Mouse (Mus musculus): ENCODE measurements around the gene Vrtn. TPM values are rescaled to one million over a fixed set of nuclear protein-coding genes. Genes with fewer than 3 reads are reported as not detected.

Vrtn gene
- polyA plus RNA-seq (2016; fragmentation: Nextera tagmentation; extraction: Ambion mirVana), result 0.09 TPM in 1 of 2 replicates, not detected in the other

- Histone ChIP-seq H3K4me1 (replicated peaks) (peaks cover 24% of the 10 kb centered on the region; the same call in 1 of the 2 replicates), H3K27ac (no peak within 1 kb of the TSS), H3K4me3 (0 out of 2 replicates have a peak within 1 kb of the TSS, but pooled peaks have one; percentile 6), H3K27me3 (ENCODE audit: insufficient read depth, poor library complexity, severe bottlenecking) (peaks cover 57% of the 10 kb centered on the region), H3K36me3 (no peaks in the 10 kb centered on the region), H3K9me3 (no peaks in the 10 kb centered on the region)
- no peak for DNase-seq (ENCODE audit: low spot score)
- WGBS, result 3% methylated on average over 9 of the region's 9 CpGs
Measured at GRCm38 (mm10) chr12:84640654-84641053, at the start of gene Vrtn. Gene Vrtn (plus strand): TSS chr12:84641019.

- 22% methylated on average over 8 of the region's 8 CpGs for WGBS
- Histone ChIP-seq H3K27me3 (ENCODE audit: insufficient read depth, poor library complexity, severe bottlenecking) (peaks cover 34% of the 10 kb centered on the region), H3K4me1 (replicated peaks) (peaks cover 4% of the 10 kb centered on the region; the same call in 1 of the 2 replicates), H3K27ac (no peak overlapping the region), H3K36me3 (peaks cover 12% of the 10 kb centered on the region), H3K4me3 (no peak overlapping the region), H3K9me3 (no peaks in the 10 kb centered on the region)
- no peak for DNase-seq (ENCODE audit: low spot score)
Measured at GRCm38 (mm10) chr12:84598324-84598723, 42.5 kb upstream of the Vrtn start.

GRCm38 (mm10) chr12:84604001-84604400 lies 36.8 kb upstream of the Vrtn start:
- no peak for DNase-seq (ENCODE audit: low spot score)
- no peaks in the 10 kb centered on the region for H3K9me3 ChIP-seq
- peaks cover 39% of the 10 kb centered on the region for H3K36me3 ChIP-seq
- H3K27ac ChIP-seq, result no peak overlapping the region
- H3K4me3 ChIP-seq, result no peak overlapping the region
- H3K4me1 ChIP-seq (replicated peaks), result no peaks in the 10 kb centered on the region
- 91% methylated on average over 7 of the region's 7 CpGs for WGBS
- peaks cover 5% of the 10 kb centered on the region for H3K27me3 ChIP-seq (ENCODE audit: insufficient read depth, poor library complexity, severe bottlenecking)

GRCm38 (mm10) chr12:84605860-84606259 lies 35.0 kb upstream of the Vrtn start:
- Histone ChIP-seq H3K4me1 (replicated peaks) (no peaks in the 10 kb centered on the region), H3K9me3 (no peaks in the 10 kb centered on the region), H3K27ac (no peak overlapping the region), H3K27me3 (ENCODE audit: insufficient read depth, poor library complexity, severe bottlenecking) (no peaks in the 10 kb centered on the region), H3K4me3 (no peak overlapping the region), H3K36me3 (peaks cover 39% of the 10 kb centered on the region)
- DNase-seq (ENCODE audit: low spot score), result no peak
- 73% methylated on average over 7 of the region's 7 CpGs for WGBS

GRCm38 (mm10) chr12:84611718-84612117 lies 29.1 kb upstream of the Vrtn start:
- Histone ChIP-seq H3K4me3 (no peak overlapping the region), H3K4me1 (replicated peaks) (peaks cover 12% of the 10 kb centered on the region), H3K36me3 (peaks cover 20% of the 10 kb centered on the region), H3K27me3 (ENCODE audit: insufficient read depth, poor library complexity, severe bottlenecking) (no peaks in the 10 kb centered on the region), H3K9me3 (no peaks in the 10 kb centered on the region), H3K27ac (no peak overlapping the region)
- 90% methylated on average over 10 of the region's 10 CpGs for WGBS
- no peak for DNase-seq (ENCODE audit: low spot score)

GRCm38 (mm10) chr12:84612518-84612917 lies 28.3 kb upstream of the Vrtn start:
- Histone ChIP-seq H3K27me3 (ENCODE audit: insufficient read depth, poor library complexity, severe bottlenecking) (no peaks in the 10 kb centered on the region), H3K9me3 (no peaks in the 10 kb centered on the region), H3K4me1 (replicated peaks) (peaks cover 14% of the 10 kb centered on the region), H3K4me3 (no peak overlapping the region), H3K36me3 (peaks cover 15% of the 10 kb centered on the region), H3K27ac (no peak overlapping the region)
- whole genome bisulfite sequencing, result 69% methylated on average over 8 of the region's 8 CpGs
- no peak for DNase-seq (ENCODE audit: low spot score)

GRCm38 (mm10) chr12:84614001-84614400 lies 26.8 kb upstream of the Vrtn start:
- Histone ChIP-seq H3K36me3 (peaks cover 5% of the 10 kb centered on the region; the same call in 1 of the 2 replicates), H3K4me3 (no peak overlapping the region), H3K4me1 (replicated peaks) (peaks cover 14% of the 10 kb centered on the region), H3K9me3 (no peaks in the 10 kb centered on the region), H3K27me3 (ENCODE audit: insufficient read depth, poor library complexity, severe bottlenecking) (no peaks in the 10 kb centered on the region), H3K27ac (no peak overlapping the region)
- WGBS, result 88% methylated on average over 11 of the region's 11 CpGs
- DNase-seq (ENCODE audit: low spot score), result no peak

- Histone ChIP-seq H3K4me3 (no peak overlapping the region), H3K27me3 (ENCODE audit: insufficient read depth, poor library complexity, severe bottlenecking) (no peaks in the 10 kb centered on the region), H3K4me1 (replicated peaks) (peaks cover 14% of the 10 kb centered on the region), H3K27ac (no peak overlapping the region), H3K9me3 (no peaks in the 10 kb centered on the region), H3K36me3 (peaks cover 5% of the 10 kb centered on the region; the same call in 1 of the 2 replicates)
- DNase-seq (ENCODE audit: low spot score), result no peak
- 79% methylated on average over 7 of the region's 7 CpGs for WGBS
Measured at GRCm38 (mm10) chr12:84614524-84614923, 26.3 kb upstream of the Vrtn start.

GRCm38 (mm10) chr12:84616977-84617630 lies 23.7 kb upstream of the Vrtn start, which contains the start of gene Abcd4:
Gene Abcd4 (minus strand): TSS chr12:84617413.
- peaks cover 5% of the 10 kb centered on the region; the same call in 1 of the 2 replicates for H3K36me3 ChIP-seq
- peak; percentile 95 for DNase-seq (ENCODE audit: low spot score)
- no peaks in the 10 kb centered on the region for H3K27me3 ChIP-seq (ENCODE audit: insufficient read depth, poor library complexity, severe bottlenecking)
- H3K27ac ChIP-seq, result peak within 1 kb of the TSS; percentile 92
- WGBS, result under 1% methylated on average over 34 of the region's 34 CpGs
- H3K4me3 ChIP-seq, result peak within 1 kb of the TSS; percentile 81
- no peaks in the 10 kb centered on the region for H3K9me3 ChIP-seq
- peaks cover 14% of the 10 kb centered on the region for H3K4me1 ChIP-seq (replicated peaks)

- Histone ChIP-seq H3K4me3 (peak overlapping the region; percentile 81), H3K27me3 (ENCODE audit: insufficient read depth, poor library complexity, severe bottlenecking) (no peaks in the 10 kb centered on the region), H3K36me3 (peaks cover 5% of the 10 kb centered on the region; the same call in 1 of the 2 replicates), H3K27ac (peak overlapping the region; percentile 92), H3K9me3 (no peaks in the 10 kb centered on the region), H3K4me1 (replicated peaks) (peaks cover 9% of the 10 kb centered on the region)
- no peak for DNase-seq (ENCODE audit: low spot score)
- WGBS, result 7% methylated on average over 10 of the region's 10 CpGs
Measured at GRCm38 (mm10) chr12:84617663-84618062, 23.2 kb upstream of the Vrtn start.

GRCm38 (mm10) chr12:84620975-84621374 lies 19.8 kb upstream of the Vrtn start:
- Histone ChIP-seq H3K4me1 (replicated peaks) (peaks cover 16% of the 10 kb centered on the region), H3K36me3 (no peaks in the 10 kb centered on the region), H3K27ac (no peak overlapping the region), H3K9me3 (no peaks in the 10 kb centered on the region), H3K27me3 (ENCODE audit: insufficient read depth, poor library complexity, severe bottlenecking) (peaks cover 24% of the 10 kb centered on the region), H3K4me3 (no peak overlapping the region)
- DNase-seq (ENCODE audit: low spot score), result no peak

GRCm38 (mm10) chr12:84624601-84625000 lies 16.2 kb upstream of the Vrtn start:
- Histone ChIP-seq H3K4me3 (no peak overlapping the region; the same call in 1 of the 2 replicates), H3K27ac (peak overlapping the region; percentile 59; the same call in 1 of the 2 replicates), H3K36me3 (no peaks in the 10 kb centered on the region), H3K9me3 (no peaks in the 10 kb centered on the region), H3K4me1 (replicated peaks) (peaks cover 11% of the 10 kb centered on the region), H3K27me3 (ENCODE audit: insufficient read depth, poor library complexity, severe bottlenecking) (peaks cover 29% of the 10 kb centered on the region)
- WGBS, result 18% methylated on average over 8 of the region's 8 CpGs
- no peak for DNase-seq (ENCODE audit: low spot score)

GRCm38 (mm10) chr12:84625116-84625515 lies 15.7 kb upstream of the Vrtn start:
- no peaks in the 10 kb centered on the region for H3K9me3 ChIP-seq
- peaks cover 11% of the 10 kb centered on the region for H3K4me1 ChIP-seq (replicated peaks)
- no peaks in the 10 kb centered on the region for H3K36me3 ChIP-seq
- peak overlapping the region; percentile 59 for H3K27ac ChIP-seq
- peaks cover 29% of the 10 kb centered on the region for H3K27me3 ChIP-seq (ENCODE audit: insufficient read depth, poor library complexity, severe bottlenecking)
- DNase-seq (ENCODE audit: low spot score), result peak; percentile 21
- 2% methylated on average over 9 of the region's 9 CpGs for WGBS
- H3K4me3 ChIP-seq, result peak overlapping the region; percentile 35

All from hindbrain, embryonic 10.5 days (tissue).